Mouse (Mus musculus) spleen, adult 2 months (tissue): Measurements from ENCODE around the gene Fam129c. TPM values are rescaled to one million over a fixed set of nuclear protein-coding genes. Genes with fewer than 3 reads are reported as not detected.
A peak's percentile ranks its signal among the peaks of the same experiment; 100 is the strongest.

Experiments used
- DNase-seq, 2 experiments: peaks; one replicate each; pipeline versions ENCODE4 v3.0.0 to v3.0.0-alpha.2; 2012 to 2021; ENCODE audit warnings: low spot score in 2 of 2, low read depth in 1 of 2
- H3K27ac ChIP-seq: fragments of 200-500 bp; 2 replicates; pipeline ENCODE4 v1.5.1; 2012; ENCODE audit warnings: low read length, inconsistent platforms; ENCODE audit not compliant: insufficient read depth
- H3K27me3 ChIP-seq: fragments of 200-500 bp; 2 replicates; pipeline ENCODE4 v1.6.1; 2012; ENCODE audit warnings: mild to moderate bottlenecking, moderate library complexity, low read length, inconsistent platforms; ENCODE audit not compliant: control insufficient read depth, insufficient read depth
- H3K36me3 ChIP-seq: fragments of 200-500 bp; 2 replicates; pipeline ENCODE4 v1.6.1; 2012; ENCODE audit warnings: mild to moderate bottlenecking, low read length, inconsistent platforms; ENCODE audit not compliant: control insufficient read depth, insufficient read depth
- H3K4me1 ChIP-seq: fragments of 200-500 bp; 2 replicates; pipeline ENCODE4 v1.6.1; 2011; ENCODE audit warnings: inconsistent platforms; ENCODE audit not compliant: control insufficient read depth, insufficient read depth, insufficient read length
- H3K4me3 ChIP-seq: fragments of 200-500 bp; 2 replicates; pipeline ENCODE4 v1.5.1; 2011; ENCODE audit warnings: mild to moderate bottlenecking, inconsistent platforms; ENCODE audit not compliant: insufficient read depth, insufficient read length; ENCODE audit errors: extremely low read depth
- CTCF ChIP-seq: fragments of 200-500 bp; IDR thresholded peaks from 2 replicates; pipeline ENCODE4 v1.5.1; 2011; ENCODE audit warnings: mild to moderate bottlenecking, inconsistent platforms; ENCODE audit not compliant: insufficient read depth, insufficient read length, insufficient replicate concordance; ENCODE audit errors: extremely low read depth
- POLR2A ChIP-seq: fragments of 200-500 bp; IDR thresholded peaks from 2 replicates; pipeline ENCODE4 v1.6.1; 2011; ENCODE audit warnings: low read depth, low read length, inconsistent platforms
- WGBS: fragments of 180-500 bp; shearing (Covaris S2); methylation state at CpG from one replicate; pipeline ENCODE4 v1.1.7; 2018; 5-methylcytosine and 5-hydroxymethylcytosine counted together
- polyA plus RNA-seq: library from polyadenylated mRNA; depleted of rRNA; stranded (reverse); fragments of >200 nt; gene quantifications from 2 replicates; pipeline ENCODE4 v1.2.3, GENCODE M21; 2012

Gene Fam129c
- polyA plus RNA-seq, 1 experiment, result 115 TPM

GRCm38 (mm10) chr8:71594324-71594722 lies 3.1 kb upstream of the Fam129c start:
- H3K4me3 ChIP-seq, result no peak overlapping the region
- WGBS, result 91% methylated on average over 4 of the region's 4 CpGs
- no peak overlapping the region for H3K27ac ChIP-seq
- TF ChIP-seq POLR2A (no peak), CTCF (no peak)
- no peaks in the 10 kb centered on the region for H3K36me3 ChIP-seq
- DNase-seq, result no peak
- H3K27me3 ChIP-seq, result no peaks in the 10 kb centered on the region
- peaks cover 27% of the 10 kb centered on the region; the same call in 1 of the 2 replicates for H3K4me1 ChIP-seq

- Histone ChIP-seq H3K27ac (peak overlapping the region; percentile 84), H3K4me3 (no peak overlapping the region), H3K27me3 (no peaks in the 10 kb centered on the region), H3K4me1 (peaks cover 27% of the 10 kb centered on the region; the same call in 1 of the 2 replicates), H3K36me3 (no peaks in the 10 kb centered on the region)
- peak; percentile 68 to 88 for DNase-seq
- 15% methylated on average over 27 of the region's 27 CpGs for WGBS
- TF ChIP-seq POLR2A, result no peak
- TF ChIP-seq CTCF, result peak; percentile 99
These were observed 1.6 kb upstream of the Fam129c start for GRCm38 (mm10) chr8:71595862-71596261.

- no peak for DNase-seq
- TF ChIP-seq POLR2A (no peak), CTCF (no peak)
- Histone ChIP-seq H3K27ac (peak overlapping the region; percentile 84), H3K36me3 (no peaks in the 10 kb centered on the region), H3K4me1 (peaks cover 24% of the 10 kb centered on the region; the same call in 1 of the 2 replicates), H3K27me3 (no peaks in the 10 kb centered on the region), H3K4me3 (peak overlapping the region; percentile 9; the same call in 1 of the 2 replicates)
- 56% methylated on average over 6 of the region's 6 CpGs for WGBS
These were observed 1.1 kb upstream of the Fam129c start for GRCm38 (mm10) chr8:71596384-71596783.

GRCm38 (mm10) chr8:71596798-71597197 lies 650 bp upstream of the Fam129c start:
- Histone ChIP-seq H3K4me1 (peaks cover 27% of the 10 kb centered on the region; the same call in 1 of the 2 replicates), H3K27me3 (no peaks in the 10 kb centered on the region), H3K36me3 (no peaks in the 10 kb centered on the region), H3K4me3 (peak overlapping the region; percentile 10), H3K27ac (peak overlapping the region; percentile 84)
- TF ChIP-seq CTCF (no peak), POLR2A (no peak)
- 12% methylated on average over 4 of the region's 4 CpGs for WGBS
- peak; percentile 75 to 81 for DNase-seq

DNA sequence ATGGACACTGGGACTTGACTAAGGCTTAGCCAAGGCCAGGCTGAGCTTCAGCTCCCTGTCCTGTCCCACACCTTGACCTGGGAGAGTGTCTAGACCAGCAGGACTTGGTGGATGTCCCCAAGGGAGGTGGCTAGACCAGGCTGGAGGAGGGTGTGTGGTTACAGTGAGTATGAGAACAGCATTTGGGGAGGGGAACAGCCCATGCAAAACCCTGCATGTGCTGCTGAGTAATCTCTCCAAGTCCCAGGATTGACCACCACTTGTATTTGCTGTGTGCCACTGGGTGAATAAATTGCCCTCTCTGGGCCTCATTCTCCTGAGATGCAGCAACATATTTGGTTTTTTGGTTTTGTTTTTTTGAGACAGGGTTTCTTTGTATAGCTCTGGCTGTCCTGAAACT lies 927 bp downstream of the Fam129c start:
- H3K27ac ChIP-seq, result peak overlapping the region; percentile 84
- peaks cover 34% of the 10 kb centered on the region for H3K4me1 ChIP-seq
- H3K36me3 ChIP-seq, result no peaks in the 10 kb centered on the region
- H3K4me3 ChIP-seq, result peak overlapping the region; percentile 50
- no peak for DNase-seq
- H3K27me3 ChIP-seq, result no peaks in the 10 kb centered on the region
- TF ChIP-seq CTCF (no peak), POLR2A (no peak)

DNA sequence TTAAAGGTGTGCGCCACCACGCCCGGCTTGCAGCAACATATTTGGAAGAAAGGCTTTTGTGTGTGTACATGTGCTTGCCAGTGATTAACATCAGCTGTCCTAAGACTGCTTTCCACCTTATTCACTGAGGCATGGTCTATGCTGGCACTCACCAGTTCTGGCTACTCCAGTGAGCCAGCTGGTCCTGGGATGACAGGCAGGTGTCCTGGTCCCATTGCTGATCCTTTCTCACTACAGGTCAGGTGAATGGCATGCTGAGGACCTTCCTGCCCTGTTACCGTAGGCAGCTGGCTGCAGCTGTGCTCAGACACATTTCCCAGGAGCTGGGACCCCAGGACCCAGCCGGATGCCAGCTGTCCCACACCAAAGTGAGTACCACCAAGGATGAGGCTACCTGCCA lies 1.4 kb downstream of the Fam129c start:
- no peak for TF ChIP-seq CTCF
- TF ChIP-seq POLR2A, result no peak
- DNase-seq, result no peak
- WGBS, result 86% methylated on average over 5 of the region's 5 CpGs
- H3K4me1 ChIP-seq, result peaks cover 34% of the 10 kb centered on the region
- no peak overlapping the region for H3K27ac ChIP-seq
- no peaks in the 10 kb centered on the region for H3K36me3 ChIP-seq
- peak overlapping the region; percentile 32; the same call in 1 of the 2 replicates for H3K4me3 ChIP-seq
- no peaks in the 10 kb centered on the region for H3K27me3 ChIP-seq

DNA sequence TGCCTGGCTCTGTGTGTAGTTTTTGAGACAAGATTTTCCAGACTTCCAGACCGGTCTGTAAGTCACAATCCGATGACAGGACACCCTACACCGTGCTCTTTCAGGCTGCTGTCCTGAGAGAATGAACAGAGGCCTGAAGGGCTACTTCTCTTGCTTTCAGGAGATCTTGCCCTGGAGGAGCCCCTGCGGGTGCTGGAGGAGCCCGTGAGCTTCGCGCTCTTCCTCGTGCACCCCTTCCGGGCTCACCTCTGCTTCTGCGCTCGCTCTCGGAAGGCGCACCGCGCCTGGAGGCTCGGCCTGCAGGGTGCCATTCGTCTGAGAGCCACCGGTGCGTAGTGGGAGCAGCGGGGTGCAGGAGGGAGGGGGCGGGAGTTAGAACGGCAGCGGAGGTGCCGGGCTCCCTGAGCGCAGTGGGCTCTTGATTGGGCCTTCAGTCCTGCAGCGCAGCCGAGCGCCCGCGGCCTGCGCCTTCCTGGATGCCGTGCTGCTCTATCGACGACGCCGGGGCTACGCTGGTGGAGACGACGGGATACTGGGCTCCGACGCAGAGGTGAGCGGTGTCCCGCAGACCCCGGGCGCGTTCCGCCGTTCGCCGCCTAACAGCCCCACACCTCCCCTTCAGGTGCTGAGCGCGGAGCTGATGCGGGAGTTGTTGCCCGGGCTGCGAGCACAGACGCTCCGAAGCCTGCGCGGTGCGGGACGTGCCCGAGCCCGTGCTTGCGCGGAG lies 4.7 kb downstream of the Fam129c start:
- no peak overlapping the region for H3K27ac ChIP-seq
- H3K4me1 ChIP-seq, result peaks cover 21% of the 10 kb centered on the region
- H3K36me3 ChIP-seq, result peaks cover 8% of the 10 kb centered on the region
- peak overlapping the region; percentile 43; the same call in 1 of the 2 replicates for H3K4me3 ChIP-seq
- no peaks in the 10 kb centered on the region for H3K27me3 ChIP-seq
- WGBS, result 13% methylated on average over 65 of the region's 65 CpGs
- TF ChIP-seq CTCF (no peak), POLR2A (no peak)
- DNase-seq, result peak in 1 of 2 experiments; percentile 48
